Mouse (Mus musculus) intestine, embryonic 14.5 days (tissue): ENCODE measurements around the gene Cables2. TPM values are rescaled to one million over a fixed set of nuclear protein-coding genes. Genes with fewer than 3 reads are reported as not detected.
A peak's percentile ranks its signal among the peaks of the same experiment; 100 is the strongest.

Experiments
- ATAC-seq: fragments of 200-750 bp; cut with Nextera tagmentation; replicated peaks from 2 replicates; pipeline ENCODE4 v1.8.0; 2017; ENCODE audit warnings: low read depth, moderate number of reproducible peaks, moderate TSS enrichment, moderate library complexity; ENCODE audit not compliant: low FRiP score, low TSS enrichment
- DNase-seq: peaks from one replicate; pipeline ENCODE4 v3.0.0-alpha.2; 2018; ENCODE audit warnings: low spot score
- H3K27ac ChIP-seq: fragments of 300-500 bp; sonication (generic); 2 replicates; pipeline ENCODE4 v1.5.1; 2014; ENCODE audit warnings: low read depth, mild to moderate bottlenecking, control low read depth
- H3K27me3 ChIP-seq: fragments of 300-500 bp; sonication (generic); replicated peaks from 2 replicates; pipeline ENCODE4 v1.6.1; 2014; ENCODE audit warnings: low read length, control low read depth; ENCODE audit not compliant: control insufficient read depth, insufficient read depth
- H3K36me3 ChIP-seq: fragments of 300-500 bp; sonication (generic); 2 replicates; pipeline ENCODE4 v1.6.1; 2014; ENCODE audit warnings: low read length, control low read depth; ENCODE audit not compliant: control insufficient read depth, insufficient read depth
- H3K4me1 ChIP-seq: fragments of 300-500 bp; sonication (generic); replicated peaks from 2 replicates; pipeline ENCODE4 v1.6.1; 2014; ENCODE audit warnings: low read length, control low read depth, mixed read lengths; ENCODE audit not compliant: control insufficient read depth, insufficient read depth
- H3K4me2 ChIP-seq: fragments of 300-500 bp; sonication (generic); 2 replicates; pipeline ENCODE4 v1.6.1; 2014; ENCODE audit warnings: low read length
- H3K4me3 ChIP-seq: fragments of 300-500 bp; sonication (generic); 2 replicates; pipeline ENCODE4 v1.5.1; 2014; ENCODE audit warnings: low read depth, low read length, control low read depth, mixed read lengths
- H3K9ac ChIP-seq: fragments of 300-500 bp; sonication (generic); 2 replicates; pipeline ENCODE4 v1.6.1; 2014; ENCODE audit warnings: mild to moderate bottlenecking, low read length
- H3K9me3 ChIP-seq: fragments of 300-500 bp; sonication (generic); 2 replicates; pipeline ENCODE4 v1.6.1; 2016; ENCODE audit warnings: low read length, control low read depth; ENCODE audit not compliant: control insufficient read depth
- WGBS: fragments of 180-500 bp; shearing (Covaris S2); extraction: QIAGEN DNeasy Blood & Tissue Kit; methylation state at CpG from one replicate; pipeline ENCODE4 v1.1.7; 2014; 5-methylcytosine and 5-hydroxymethylcytosine counted together
- polyA plus RNA-seq: library from polyadenylated mRNA; unstranded; fragments of >200 nt; fragmentation: Nextera tagmentation; extraction: Ambion mirVana; gene quantifications from 2 replicates; pipeline ENCODE4 v1.2.1, GENCODE M21; 2014

The Cables2 gene
- polyA plus RNA-seq, 1 experiment from 2014 or later, result 20.3 TPM

GRCm38 (mm10) chr2:180306009-180306408 is 32.7 kb upstream of the Cables2 start:
- Histone ChIP-seq H3K9me3 (no peaks in the 10 kb centered on the region), H3K27me3 (no peaks in the 10 kb centered on the region), H3K4me2 (no peak overlapping the region), H3K36me3 (no peaks in the 10 kb centered on the region), H3K4me1 (peaks cover 7% of the 10 kb centered on the region; the same call in 1 of the 2 replicates), H3K9ac (no peak overlapping the region), H3K4me3 (no peak overlapping the region), H3K27ac (no peak overlapping the region)
- ATAC-seq (no peak), DNase-seq (no peak)
- 80% methylated on average over 2 of the region's 2 CpGs for WGBS

- Histone ChIP-seq H3K36me3 (no peaks in the 10 kb centered on the region), H3K9ac (no peak overlapping the region), H3K9me3 (no peaks in the 10 kb centered on the region), H3K4me2 (no peak overlapping the region), H3K4me1 (peaks cover 7% of the 10 kb centered on the region; the same call in 1 of the 2 replicates), H3K27ac (no peak overlapping the region), H3K27me3 (no peaks in the 10 kb centered on the region), H3K4me3 (no peak overlapping the region)
- WGBS, result 80% methylated on average over 3 of the region's 3 CpGs
- DNase-seq (no peak), ATAC-seq (no peak)
Measured at GRCm38 (mm10) chr2:180305490-180305889, 32.2 kb upstream of the Cables2 start.

GRCm38 (mm10) chr2:180304554-180304953 is 31.3 kb upstream of the Cables2 start:
- Histone ChIP-seq H3K27me3 (no peaks in the 10 kb centered on the region), H3K9me3 (no peaks in the 10 kb centered on the region), H3K4me3 (no peak overlapping the region), H3K27ac (no peak overlapping the region), H3K9ac (no peak overlapping the region), H3K4me1 (peaks cover 7% of the 10 kb centered on the region; the same call in 1 of the 2 replicates), H3K4me2 (no peak overlapping the region), H3K36me3 (no peaks in the 10 kb centered on the region)
- DNase-seq, result no peak
- WGBS, result 58% methylated on average over 4 of the region's 4 CpGs
- ATAC-seq, result no peak

GRCm38 (mm10) chr2:180303468-180303867 is 30.2 kb upstream of the Cables2 start:
- H3K4me1 ChIP-seq, result peaks cover 7% of the 10 kb centered on the region; the same call in 1 of the 2 replicates
- DNase-seq (no peak), ATAC-seq (no peak)
- H3K4me2 ChIP-seq, result no peak overlapping the region
- H3K9ac ChIP-seq, result no peak overlapping the region
- 74% methylated on average over 12 of the region's 12 CpGs for WGBS
- H3K4me3 ChIP-seq, result no peak overlapping the region
- no peak overlapping the region for H3K27ac ChIP-seq
- no peaks in the 10 kb centered on the region for H3K36me3 ChIP-seq
- no peaks in the 10 kb centered on the region for H3K9me3 ChIP-seq
- no peaks in the 10 kb centered on the region for H3K27me3 ChIP-seq

- Histone ChIP-seq H3K27ac (no peak overlapping the region), H3K4me1 (peaks cover 7% of the 10 kb centered on the region; the same call in 1 of the 2 replicates), H3K9ac (no peak overlapping the region), H3K4me2 (no peak overlapping the region), H3K9me3 (no peaks in the 10 kb centered on the region), H3K4me3 (no peak overlapping the region), H3K27me3 (no peaks in the 10 kb centered on the region), H3K36me3 (no peaks in the 10 kb centered on the region)
- no peak for DNase-seq
- 82% methylated on average over 4 of the region's 4 CpGs for WGBS
- no peak for ATAC-seq
Measured at GRCm38 (mm10) chr2:180302201-180302600, 28.9 kb upstream of the Cables2 start.

- H3K27ac ChIP-seq, result 0 out of 2 replicates have a peak overlapping the region, but pooled peaks have one; percentile 16
- 21% methylated on average over 5 of the region's 5 CpGs for WGBS
- H3K9me3 ChIP-seq, result no peaks in the 10 kb centered on the region
- no peak for DNase-seq
- H3K36me3 ChIP-seq, result no peaks in the 10 kb centered on the region
- H3K27me3 ChIP-seq, result no peaks in the 10 kb centered on the region
- no peak overlapping the region for H3K4me3 ChIP-seq
- no peaks in the 10 kb centered on the region for H3K4me1 ChIP-seq
- ATAC-seq, result peak; percentile 89
- H3K9ac ChIP-seq, result no peak overlapping the region
- H3K4me2 ChIP-seq, result no peak overlapping the region
Measured at GRCm38 (mm10) chr2:180300771-180301170, 27.5 kb upstream of the Cables2 start.

GRCm38 (mm10) chr2:180300252-180300651 is 27.0 kb upstream of the Cables2 start:
- Histone ChIP-seq H3K9me3 (no peaks in the 10 kb centered on the region), H3K4me3 (no peak overlapping the region), H3K27me3 (no peaks in the 10 kb centered on the region), H3K36me3 (no peaks in the 10 kb centered on the region), H3K4me2 (no peak overlapping the region), H3K9ac (no peak overlapping the region), H3K4me1 (no peaks in the 10 kb centered on the region), H3K27ac (0 out of 2 replicates have a peak overlapping the region, but pooled peaks have one; percentile 16)
- no peak for DNase-seq
- 42% methylated on average over 2 of the region's 2 CpGs for WGBS
- peak; percentile 48 for ATAC-seq

GRCm38 (mm10) chr2:180292906-180293305 is 19.6 kb upstream of the Cables2 start:
- ATAC-seq, result no peak
- 64% methylated on average over 8 of the region's 8 CpGs for WGBS
- no peaks in the 10 kb centered on the region for H3K27me3 ChIP-seq
- no peaks in the 10 kb centered on the region for H3K36me3 ChIP-seq
- DNase-seq, result no peak
- no peak overlapping the region for H3K27ac ChIP-seq
- no peak overlapping the region for H3K4me2 ChIP-seq
- H3K9me3 ChIP-seq, result no peaks in the 10 kb centered on the region
- peaks cover 16% of the 10 kb centered on the region for H3K4me1 ChIP-seq
- H3K4me3 ChIP-seq, result no peak overlapping the region
- no peak overlapping the region for H3K9ac ChIP-seq

GRCm38 (mm10) chr2:180292026-180292425 is 18.7 kb upstream of the Cables2 start:
- DNase-seq, result no peak
- no peak overlapping the region for H3K4me3 ChIP-seq
- no peak overlapping the region for H3K9ac ChIP-seq
- H3K27ac ChIP-seq, result no peak overlapping the region
- peaks cover 16% of the 10 kb centered on the region for H3K4me1 ChIP-seq
- no peak for ATAC-seq
- H3K27me3 ChIP-seq, result no peaks in the 10 kb centered on the region
- H3K4me2 ChIP-seq, result no peak overlapping the region
- no peaks in the 10 kb centered on the region for H3K36me3 ChIP-seq
- 57% methylated on average over 4 of the region's 4 CpGs for WGBS
- H3K9me3 ChIP-seq, result no peaks in the 10 kb centered on the region
